Comparison of ENCODE assay signal across 8 mouse cellular contexts in genomic region chr1:120248156-120248555, GRCm38 (mm10). TPM values are rescaled to one million over a fixed set of nuclear protein-coding genes. Genes with fewer than 3 reads are reported as not detected.
DNase-seq lines count a peak whose midpoint lies in the region; ATAC-seq and TF ChIP-seq lines count a peak whose summit lies in the region.

No protein-coding gene starts in this region.

- H3K27me3 ChIP-seq in hindbrain, postnatal 0 days (ENCODE audit: insufficient read depth, low read length) = no peaks in the 10 kb centered on the region
- H3K27me3 ChIP-seq in hindbrain, embryonic 10.5 days (ENCODE audit: insufficient read depth, poor library complexity, severe bottlenecking) = no peaks in the 10 kb centered on the region

- no peak for ATAC-seq in hindbrain, postnatal 0 days
- no peak for ATAC-seq in megakaryocyte, adult 5-6 weeks (ENCODE audit: poor library complexity, severe bottlenecking)

- H3K9me3 ChIP-seq in hindbrain, postnatal 0 days (ENCODE audit: low read length) = no peaks in the 10 kb centered on the region
- H3K9me3 ChIP-seq in hindbrain, embryonic 10.5 days = no peaks in the 10 kb centered on the region

- 0 out of 2 replicates have a peak, but pooled peaks cover 7% of the 10 kb centered on the region for H3K4me1 ChIP-seq in hindbrain, postnatal 0 days (ENCODE audit: insufficient read depth, low read length)
- 0 out of 2 replicates have a peak, but pooled peaks cover 3% of the 10 kb centered on the region for H3K4me1 ChIP-seq in hindbrain, embryonic 10.5 days (replicated peaks)

- WGBS in hindbrain, postnatal 0 days = 66% methylated on average over 5 of the region's 5 CpGs
- WGBS in hindbrain, embryonic 10.5 days = 79% methylated on average over 5 of the region's 5 CpGs

- H3K4me3 ChIP-seq in hindbrain, postnatal 0 days (ENCODE audit: low read length) = no peak overlapping the region
- H3K4me3 ChIP-seq in hindbrain, embryonic 10.5 days = no peak overlapping the region

- no peaks in the 10 kb centered on the region for H3K36me3 ChIP-seq in hindbrain, postnatal 0 days (ENCODE audit: insufficient read depth, low read length)
- no peaks in the 10 kb centered on the region for H3K36me3 ChIP-seq in hindbrain, embryonic 10.5 days

- no peak overlapping the region for H3K9ac ChIP-seq in hindbrain, postnatal 0 days (replicated peaks; ENCODE audit: low read length)

- peak; percentile 36 for DNase-seq in hindbrain, postnatal 0 days (ENCODE audit: low spot score)
- no peak for DNase-seq in hindbrain, embryonic 10.5 days (ENCODE audit: low spot score)
- peak; percentile 87 to 89 for DNase-seq in gastrocnemius, adult 8-10 months (ENCODE audit: low spot score in 2 of 2)
- peak; percentile 38 for DNase-seq in kidney, postnatal 14 days
- DNase-seq in ovary, adult 18-20 months (ENCODE audit: low spot score) = peak; percentile 81
- DNase-seq in T-cell, adult 2 months (ENCODE audit: low spot score) = no peak
- no peak for DNase-seq in embryo, embryonic 9.5 days (ENCODE audit: extremely low spot score)

- TF ChIP-seq CTCF in hindbrain, postnatal 0 days (IDR thresholded peaks at IDR 0.05; ENCODE audit: low read depth) = no peak

- H3K27ac ChIP-seq in hindbrain, postnatal 0 days = no peak overlapping the region
- H3K27ac ChIP-seq in hindbrain, embryonic 10.5 days = no peak overlapping the region

- H3K4me2 ChIP-seq in hindbrain, postnatal 0 days (ENCODE audit: low read depth, low read length) = no peak overlapping the region

RNA-seq across cellular contexts. Expression of gene Steap3, which starts 24.3 kb away (rescaled TPM):
- 5.2 and 7.8 TPM in 2 replicates for total RNA-seq in hindbrain, postnatal 0 days (2014; rRNA removed)
- polyA plus RNA-seq in hindbrain, postnatal 0 days (2015; fragmentation: Nextera tagmentation; extraction: Ambion mirVana) = 4.3 and 4.8 TPM in 2 replicates
- 3.3 and 3.6 TPM in 2 replicates for polyA plus RNA-seq in hindbrain, embryonic 10.5 days (2016; fragmentation: Nextera tagmentation; extraction: Ambion mirVana)
- 10 to 100 TPM; 14.5 to 19.1 (median 17.8) TPM for total RNA-seq in gastrocnemius, adult 8-10 months (2022)
- 16.8 and 17.5 TPM in 2 replicates for total RNA-seq in megakaryocyte, adult 5-6 weeks (2015)
- 4.8 and 6.9 TPM in 2 replicates for total RNA-seq in megakaryocyte, adult 5-6 weeks (2017)

Comparison
In these comparisons a context has a peak if more than half of its experiments do, and no peak if none do; other contexts are left out.
1. DNase-seq: peak in hindbrain, postnatal 0 days (single experiment), gastrocnemius, adult 8-10 months (2 of 2), kidney, postnatal 14 days (single experiment) and ovary, adult 18-20 months (single experiment); none in hindbrain, embryonic 10.5 days (single experiment), T-cell, adult 2 months (single experiment) and embryo, embryonic 9.5 days (single experiment).